Mouse (Mus musculus): ENCODE data around the gene Frmpd2.
"Not testable (repeated sequence)": the region's sequence is repeated elsewhere in the genome, so short reads cannot be mapped to it uniquely, and the experiment has no call there.

The Frmpd2 gene

GRCm38 (mm10) chr14:33471331-33471730, at the start of gene Frmpd2:
Gene Frmpd2, plus strand, starts transcription at chr14:33471696.
- no peak for DNase-seq

- DNase-seq: no peak
Measured at GRCm38 (mm10) chr14:33423003-33423402, 48.5 kb upstream of the Frmpd2 start.

GRCm38 (mm10) chr14:33424124-33424523, 47.4 kb upstream of the Frmpd2 start:
- no peak for DNase-seq

GRCm38 (mm10) chr14:33432485-33432884, 39.0 kb upstream of the Frmpd2 start:
- DNase-seq: not testable (repeated sequence)

GRCm38 (mm10) chr14:33443780-33444179, 27.7 kb upstream of the Frmpd2 start:
- DNase-seq: no peak

- DNase-seq: no peak
Measured at GRCm38 (mm10) chr14:33445962-33446361, 25.5 kb upstream of the Frmpd2 start.

GRCm38 (mm10) chr14:33446561-33447023, 24.9 kb upstream of the Frmpd2 start:
- no peak for DNase-seq

GRCm38 (mm10) chr14:33447027-33447569, 24.4 kb upstream of the Frmpd2 start, which contains the start of gene Mapk8:
Gene Mapk8, minus strand, starts transcription at chr14:33447158.
- peak; percentile 96 for DNase-seq

GRCm38 (mm10) chr14:33448276-33448675, 23.2 kb upstream of the Frmpd2 start:
- no peak for DNase-seq

GRCm38 (mm10) chr14:33449296-33449840, 22.1 kb upstream of the Frmpd2 start:
- no peak for DNase-seq

- DNase-seq: no peak
Measured at GRCm38 (mm10) chr14:33450331-33450730, 21.2 kb upstream of the Frmpd2 start.

GRCm38 (mm10) chr14:33463658-33464057, 7.8 kb upstream of the Frmpd2 start:
- no peak for DNase-seq

GRCm38 (mm10) chr14:33467766-33468165, 3.7 kb upstream of the Frmpd2 start:
- no peak for DNase-seq

- DNase-seq: no peak
Measured at GRCm38 (mm10) chr14:33474461-33474860, 3.0 kb downstream of the Frmpd2 start.

- DNase-seq: no peak
Measured at GRCm38 (mm10) chr14:33476094-33476760, 4.7 kb downstream of the Frmpd2 start.

- DNase-seq: no peak
Measured at GRCm38 (mm10) chr14:33481991-33482390, 10.5 kb downstream of the Frmpd2 start.

- DNase-seq: no peak
Measured at GRCm38 (mm10) chr14:33487805-33488550, 16.5 kb downstream of the Frmpd2 start.

- DNase-seq: no peak
Measured at GRCm38 (mm10) chr14:33495226-33495625, 23.7 kb downstream of the Frmpd2 start.

- no peak for DNase-seq
Measured at GRCm38 (mm10) chr14:33497418-33497817, 25.9 kb downstream of the Frmpd2 start.

GRCm38 (mm10) chr14:33498849-33499248, 27.4 kb downstream of the Frmpd2 start:
- no peak for DNase-seq

GRCm38 (mm10) chr14:33500631-33501030, 29.1 kb downstream of the Frmpd2 start:
- no peak for DNase-seq

GRCm38 (mm10) chr14:33503311-33503710, 31.8 kb downstream of the Frmpd2 start:
- DNase-seq: no peak

- no peak for DNase-seq
Measured at GRCm38 (mm10) chr14:33506696-33507095, 35.2 kb downstream of the Frmpd2 start.

- DNase-seq: no peak
Measured at GRCm38 (mm10) chr14:33508660-33509059, 37.2 kb downstream of the Frmpd2 start.

Measured in cerebellum, adult 9-10 months (tissue).